17 mouse cellular contexts compared by ENCODE assay signal in genomic region chr16:63808991-63809390, GRCm38 (mm10). TPM values are rescaled to one million over a fixed set of nuclear protein-coding genes. Genes with fewer than 3 reads are reported as not detected.
"Had no signal": no experiment of that assay in that cellular context is flagged by ENCODE, and none has a peak within 500 bp of the region (broad histone marks: within the 10 kb centered on the region; RNA-seq: fewer than 3 reads in every experiment).

No protein-coding gene starts in this region.

- DNase-seq: heart, postnatal 10 days; heart, postnatal 14 days; heart, postnatal 36 days; heart, postnatal 4 days; kidney, adult 11 months; kidney, adult 18-20 months; kidney, adult 2 months; kidney, adult 8-10 months; kidney, adult 9 months; kidney, postnatal 10 days; kidney, postnatal 14 days; kidney, postnatal 25 days; kidney, postnatal 36 days; kidney, postnatal 4 days; layer of hippocampus, adult 9-11 months; layer of hippocampus, postnatal 36 days had no signal

RNA-seq across cellular contexts. Expression of gene Epha3, which starts 55.0 kb away (rescaled TPM):
- total RNA-seq: hematopoietic stem cell, adult 5-6 weeks had no signal
